Mouse (Mus musculus) neural tube, embryonic 10.5 days (tissue): ENCODE data around the gene Maml3.
A peak's percentile ranks its signal among the peaks of the same experiment; 100 is the strongest.

Experiments used
- DNase-seq: peaks from one replicate; pipeline ENCODE4 v3.0.0-alpha.2; 2017; ENCODE audit warnings: low spot score; ENCODE audit errors: extremely low spot score

The Maml3 gene

GRCm38 (mm10) chr3:51838696-51839352 lies 266.1 kb downstream of the Maml3 start:
- DNase-seq, result no peak

- DNase-seq, result no peak
These were observed 271.9 kb downstream of the Maml3 start for GRCm38 (mm10) chr3:51832985-51833384.

- no peak for DNase-seq
These were observed 274.0 kb downstream of the Maml3 start for GRCm38 (mm10) chr3:51830821-51831429.

- DNase-seq, result no peak
These were observed 279.3 kb downstream of the Maml3 start for GRCm38 (mm10) chr3:51825530-51825929.

GRCm38 (mm10) chr3:51824506-51824905 lies 280.4 kb downstream of the Maml3 start:
- DNase-seq, result no peak

- no peak for DNase-seq
These were observed 283.3 kb downstream of the Maml3 start for GRCm38 (mm10) chr3:51821551-51821950.

- no peak for DNase-seq
These were observed 285.8 kb downstream of the Maml3 start for GRCm38 (mm10) chr3:51819109-51819508.

GRCm38 (mm10) chr3:51817919-51818318 lies 287.0 kb downstream of the Maml3 start:
- DNase-seq, result no peak

GRCm38 (mm10) chr3:51817329-51817728 lies 287.5 kb downstream of the Maml3 start:
- no peak for DNase-seq

GRCm38 (mm10) chr3:51816517-51817285 lies 288.2 kb downstream of the Maml3 start:
- no peak for DNase-seq

- no peak for DNase-seq
These were observed 290.8 kb downstream of the Maml3 start for GRCm38 (mm10) chr3:51814073-51814472.

- DNase-seq, result no peak
These were observed 291.7 kb downstream of the Maml3 start for GRCm38 (mm10) chr3:51813186-51813585.

- no peak for DNase-seq
These were observed 294.1 kb downstream of the Maml3 start for GRCm38 (mm10) chr3:51810731-51811130.

GRCm38 (mm10) chr3:51809822-51810221 lies 295.1 kb downstream of the Maml3 start:
- DNase-seq, result no peak

- DNase-seq, result no peak
These were observed 296.6 kb downstream of the Maml3 start for GRCm38 (mm10) chr3:51807981-51808870.

GRCm38 (mm10) chr3:51805488-51806318 lies 299.2 kb downstream of the Maml3 start:
- peak; percentile 54 for DNase-seq

- no peak for DNase-seq
These were observed 301.0 kb downstream of the Maml3 start for GRCm38 (mm10) chr3:51803903-51804302.

- no peak for DNase-seq
These were observed 305.2 kb downstream of the Maml3 start for GRCm38 (mm10) chr3:51799650-51800049.

- no peak for DNase-seq
These were observed 308.0 kb downstream of the Maml3 start for GRCm38 (mm10) chr3:51796838-51797237.

- DNase-seq, result no peak
These were observed 308.6 kb downstream of the Maml3 start for GRCm38 (mm10) chr3:51796219-51796828.
